Mouse (Mus musculus) gastrocnemius, postnatal 14 days (tissue): ENCODE measurements around the gene Gm9573. TPM values are rescaled to one million over a fixed set of nuclear protein-coding genes. Genes with fewer than 3 reads are reported as not detected.

Experiments used
- DNase-seq: peaks from one replicate; pipeline ENCODE4 v3.0.0; 2021; ENCODE audit warnings: mixed read lengths
- intact Hi-C: fragments of 180-260 bp; cut with DNase I; formaldehyde crosslinking; loops from one replicate; pipeline ENCODE4 v1.15.1; 2025; ENCODE audit warnings: low total_unique reads
- total RNA-seq, 2 experiments: library from RNA; stranded (reverse); gene quantifications; 2 replicates each; pipeline ENCODE4 v1.2.3; 2021

Gm9573 gene
- total RNA-seq, 2 experiments from 2014 or later = not detected

DNA sequence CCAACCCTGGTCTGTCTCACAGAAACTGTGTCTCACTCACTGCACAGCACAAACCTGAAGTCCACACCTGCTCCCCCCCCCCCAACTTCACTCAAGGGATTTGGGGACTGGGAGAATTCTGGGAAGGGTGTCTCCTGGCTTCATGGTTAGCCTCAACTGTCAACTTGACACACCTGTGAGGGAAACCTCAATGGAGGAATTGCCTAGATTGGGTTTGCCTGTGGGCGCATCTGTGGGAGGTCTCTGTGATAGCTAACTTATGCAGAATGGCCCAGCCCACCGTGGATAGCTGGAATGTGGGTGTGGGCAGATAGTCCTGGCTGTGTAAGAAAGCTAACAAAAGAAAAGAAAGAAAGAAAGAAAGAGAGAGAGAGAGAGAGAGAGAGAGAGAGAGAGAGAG lies 25.2 kb downstream of the Gm9573 start, which contains the start of gene Sfta2:
Gene Sfta2, plus strand, starts transcription at position 301 of the 400 bp plus-strand sequence.
- intact Hi-C loops = no loop called here
- no peak for DNase-seq

DNA sequence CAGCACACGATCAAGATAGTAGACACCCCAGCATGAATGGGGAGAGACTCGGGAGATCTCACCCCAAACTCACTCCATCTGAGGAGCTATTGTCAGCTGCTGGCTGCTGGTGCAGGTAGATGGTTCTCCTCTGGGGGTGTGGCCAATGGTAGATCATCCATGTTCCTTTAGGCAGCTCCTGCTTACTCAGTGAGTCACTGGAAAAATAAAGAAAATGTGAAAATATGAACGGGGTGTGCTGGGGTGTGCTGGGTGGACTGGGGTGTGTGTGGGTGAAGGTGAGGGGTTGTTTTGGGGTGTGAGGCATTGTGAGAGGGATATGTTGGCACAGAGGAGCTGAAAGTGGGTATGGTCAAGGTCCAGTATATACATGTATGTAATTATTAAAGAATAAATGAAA lies 29.0 kb downstream of the Gm9573 start:
- intact Hi-C loops = no loop called here
- no peak for DNase-seq

DNA sequence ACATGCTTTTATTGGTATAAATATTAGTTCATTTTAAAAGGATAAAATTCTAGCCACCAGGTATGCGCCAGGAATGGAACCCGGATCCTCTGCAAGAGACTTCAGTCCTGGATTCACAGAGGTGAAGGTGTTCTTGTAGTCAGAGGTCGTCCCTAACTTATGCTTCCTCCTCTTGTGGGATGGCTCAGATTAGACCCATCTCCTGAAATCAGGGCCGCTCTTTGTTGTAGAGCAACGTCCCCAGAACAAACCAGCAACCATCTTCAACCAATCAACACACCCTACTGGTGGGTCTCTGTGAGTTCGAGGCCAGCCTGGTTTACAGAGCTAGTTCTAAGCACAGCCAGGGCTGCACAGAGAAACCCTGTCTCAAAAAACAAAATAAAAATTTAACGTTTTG lies 32.0 kb downstream of the Gm9573 start:
- no peak for DNase-seq
- intact Hi-C loops = no loop called here

DNA sequence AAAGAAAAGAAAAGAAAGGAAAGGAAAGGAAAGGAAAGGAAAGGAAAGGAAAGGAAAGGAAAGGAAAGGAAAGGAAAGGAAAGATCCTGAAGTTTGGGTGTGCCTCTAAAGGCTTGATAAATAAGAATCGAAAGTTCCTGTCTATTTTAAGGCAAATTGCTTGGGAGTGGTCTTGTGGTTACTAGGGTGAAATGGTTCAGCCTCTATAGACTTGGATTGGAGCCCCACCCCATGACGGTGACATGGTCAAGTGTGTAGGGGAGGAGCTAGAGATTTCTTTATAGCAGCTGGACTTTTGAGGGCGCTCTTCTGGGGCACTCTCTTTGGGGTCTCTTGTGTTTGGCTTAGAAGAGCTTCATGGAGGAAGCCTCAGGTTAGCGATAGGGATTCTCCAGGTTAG lies 32.7 kb downstream of the Gm9573 start:
- DNase-seq = no peak
- intact Hi-C loops = no loop called here

DNA sequence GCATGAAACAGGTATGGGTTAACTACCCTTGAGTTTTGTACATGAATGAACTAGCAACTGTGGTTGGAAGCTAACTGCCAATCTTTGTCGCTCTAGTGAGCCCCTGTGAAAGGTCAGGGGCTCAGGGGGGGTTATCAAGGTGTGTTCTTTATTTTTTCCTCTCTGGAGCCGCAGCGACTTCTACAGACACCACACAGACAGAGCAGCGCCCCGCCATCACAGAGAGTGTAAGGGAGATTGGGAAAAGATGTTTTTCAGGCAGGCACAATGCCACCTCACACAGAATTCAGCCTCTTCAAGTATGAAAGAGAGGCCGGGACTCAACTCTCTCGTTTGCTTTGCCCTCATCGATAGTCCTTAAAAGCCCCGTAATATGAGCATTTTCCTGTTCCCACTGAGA lies 34.3 kb downstream of the Gm9573 start:
- no peak for DNase-seq

DNA sequence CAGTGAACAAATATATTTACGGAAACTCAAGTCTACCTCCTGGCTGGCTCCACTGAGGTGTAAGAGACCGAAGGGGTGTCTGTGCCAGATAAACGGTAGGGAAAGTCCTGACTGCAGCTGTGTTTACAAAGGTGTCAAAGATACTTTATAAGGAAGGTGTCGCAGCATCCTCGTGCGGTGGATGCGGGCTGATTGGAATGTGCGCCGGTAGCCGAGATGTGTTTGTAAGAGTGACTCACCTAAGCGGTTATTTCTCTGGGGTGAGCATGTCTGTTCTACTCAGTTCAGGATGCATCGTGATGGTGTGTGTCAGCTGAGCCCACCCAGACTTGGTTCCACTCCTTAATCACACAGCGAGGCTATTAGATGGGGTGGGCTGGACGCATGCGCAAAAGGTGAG lies 34.7 kb downstream of the Gm9573 start:
- intact Hi-C loops = no loop called here
- no peak for DNase-seq

More for the DNA sequence above, 34.3 kb downstream of the Gm9573 start:
- intact Hi-C loops = no loop called here

DNA sequence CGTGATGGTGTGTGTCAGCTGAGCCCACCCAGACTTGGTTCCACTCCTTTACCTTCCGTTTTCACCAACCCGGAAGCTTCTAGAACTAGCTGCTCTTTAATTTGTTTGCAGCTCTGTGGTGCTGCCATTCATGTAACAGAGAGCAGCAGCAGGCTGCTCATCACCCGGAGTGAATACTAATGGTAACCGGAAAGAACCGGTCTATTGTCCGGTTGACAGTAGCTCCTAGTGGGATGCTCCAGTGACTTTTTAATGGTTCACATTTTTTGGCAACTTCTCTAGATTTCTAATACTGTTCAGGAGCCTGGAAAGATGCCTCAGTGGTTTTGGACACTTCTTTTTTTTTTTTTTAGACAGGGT lies 35.2 kb downstream of the Gm9573 start:
- intact Hi-C loops = no loop called here
- no peak for DNase-seq

DNA sequence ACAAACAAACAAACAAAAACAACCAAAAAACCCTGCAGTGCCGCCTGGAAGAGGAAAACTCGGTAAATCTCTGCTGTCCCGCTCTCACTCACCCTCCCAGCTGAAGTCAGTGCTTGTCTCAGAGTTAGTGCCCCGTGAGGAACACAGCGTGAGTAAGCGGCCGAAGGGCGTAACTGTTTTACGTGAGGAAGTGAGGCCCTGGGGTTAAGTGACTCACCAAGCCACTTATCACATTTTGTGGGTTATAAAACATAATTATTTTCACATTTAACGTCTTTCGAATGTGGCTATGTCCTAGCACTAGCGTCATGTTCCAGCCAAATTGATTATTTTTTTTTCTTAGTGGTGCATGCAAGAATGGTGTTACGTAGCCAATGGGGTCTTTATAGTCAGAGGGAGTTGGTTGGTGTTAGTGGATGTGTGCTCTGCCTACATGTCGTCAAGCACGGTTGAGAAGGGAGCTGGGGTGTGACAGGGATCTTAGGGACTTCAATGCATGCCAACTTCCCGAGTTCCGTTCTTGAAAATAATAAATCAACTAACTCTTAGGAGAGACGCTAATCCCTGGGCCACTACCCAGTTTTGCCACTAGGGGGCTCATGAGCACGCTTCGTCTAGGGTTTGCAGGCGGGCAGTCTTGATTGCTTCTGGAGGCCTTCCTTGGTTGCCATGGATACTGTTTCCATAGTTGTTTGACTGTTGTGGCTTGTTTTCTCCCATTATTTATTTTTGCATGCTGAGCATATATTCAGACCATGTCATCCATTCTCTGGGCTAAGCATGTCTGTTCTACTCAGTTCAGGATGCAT lies 35.8 kb downstream of the Gm9573 start:
- DNase-seq = peak; percentile 81
- intact Hi-C loops = no loop called here

DNA sequence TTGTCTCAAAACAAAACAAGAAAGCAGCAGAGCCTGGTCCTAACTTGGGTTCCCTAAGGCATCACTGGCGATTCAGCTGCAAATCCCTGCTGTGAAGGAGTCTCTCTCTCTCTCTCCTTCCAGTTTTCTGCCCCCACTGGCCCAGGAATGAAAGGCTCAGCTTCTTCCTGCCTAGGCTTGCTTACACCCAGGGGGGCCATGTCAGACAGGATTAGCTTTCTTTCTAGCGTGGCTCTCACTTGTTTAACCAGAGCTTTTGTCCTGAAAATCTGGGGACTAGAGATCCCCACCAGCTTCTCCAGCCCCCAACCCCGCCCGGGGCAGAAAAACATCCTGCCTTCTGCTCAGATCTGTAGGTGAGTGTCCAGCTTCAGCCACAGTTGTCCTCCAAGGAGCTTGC lies 38.0 kb downstream of the Gm9573 start:
- no peak for DNase-seq
- intact Hi-C loops = no loop called here

DNA sequence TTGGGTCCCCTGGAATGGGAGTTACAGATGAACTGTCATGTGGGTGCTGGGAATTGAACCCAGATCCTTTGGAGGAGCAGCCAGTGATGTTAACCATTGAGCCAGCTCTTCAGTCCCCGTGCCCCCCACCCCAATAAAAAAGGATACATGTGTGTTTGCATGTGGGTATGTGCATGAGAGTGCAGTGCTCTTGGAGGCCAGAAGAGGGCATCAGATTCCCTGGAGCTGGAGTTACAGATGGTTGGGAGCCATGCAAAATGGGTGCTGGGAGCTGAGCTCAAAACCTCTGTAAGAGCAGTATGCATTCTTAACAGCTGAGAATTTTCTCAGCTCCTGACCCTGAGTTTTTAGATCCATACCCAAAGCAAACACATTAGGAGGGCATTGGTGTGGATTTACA lies 39.1 kb downstream of the Gm9573 start:
- DNase-seq = no peak
- intact Hi-C loops = no loop called here

DNA sequence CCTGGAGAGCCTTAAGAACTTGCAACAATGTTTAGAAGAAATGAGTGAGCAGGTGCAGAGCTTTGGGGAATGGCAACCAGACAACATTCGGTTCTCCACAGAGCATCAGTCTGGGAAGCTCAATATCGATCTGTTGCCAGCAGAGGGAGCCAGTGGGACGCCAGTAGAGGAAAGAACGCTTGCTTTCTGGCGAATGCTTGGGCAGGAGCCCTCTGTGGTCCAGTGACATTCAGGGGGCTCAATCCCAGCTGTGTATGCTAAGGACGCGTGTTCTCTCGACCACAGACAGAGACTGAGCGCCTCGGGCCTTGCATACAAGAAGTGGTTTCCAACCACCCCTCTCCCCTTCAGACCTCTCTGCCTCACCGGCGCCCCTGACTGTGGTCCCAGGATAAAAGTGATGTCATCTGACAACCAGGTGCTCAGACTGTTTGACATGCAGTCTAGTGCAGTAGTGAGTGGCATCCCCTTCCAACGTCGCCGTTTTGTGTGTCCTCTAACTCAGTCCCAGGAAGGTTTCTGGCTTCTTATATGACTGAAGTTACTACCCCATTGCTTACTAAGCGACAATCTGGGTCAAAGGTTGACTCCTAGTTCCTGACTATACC lies 42.0 kb downstream of the Gm9573 start:
- peak; percentile 74 for DNase-seq
- intact Hi-C loops = no loop called here

DNA sequence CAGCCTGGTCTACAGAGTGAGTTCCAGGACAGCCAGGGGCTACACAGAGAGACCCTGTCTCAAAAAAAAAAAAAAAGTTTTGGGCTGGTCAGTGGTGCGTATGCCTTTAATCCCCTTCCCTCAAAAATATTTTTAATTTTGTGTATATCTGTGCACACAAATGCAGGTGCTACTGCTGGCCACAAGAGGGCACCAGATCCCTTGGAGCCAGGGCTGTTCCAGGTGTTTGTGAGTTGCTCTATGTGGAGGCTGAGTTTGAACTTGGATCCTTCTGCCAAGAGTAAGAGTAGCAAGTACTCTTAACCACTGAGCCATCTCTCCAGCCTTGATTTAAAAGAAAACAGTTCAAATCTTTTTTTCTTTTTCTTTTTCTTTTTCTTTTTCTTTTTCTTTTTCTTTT lies 43.5 kb downstream of the Gm9573 start:
- intact Hi-C loops = no loop called here
- no peak for DNase-seq

DNA sequence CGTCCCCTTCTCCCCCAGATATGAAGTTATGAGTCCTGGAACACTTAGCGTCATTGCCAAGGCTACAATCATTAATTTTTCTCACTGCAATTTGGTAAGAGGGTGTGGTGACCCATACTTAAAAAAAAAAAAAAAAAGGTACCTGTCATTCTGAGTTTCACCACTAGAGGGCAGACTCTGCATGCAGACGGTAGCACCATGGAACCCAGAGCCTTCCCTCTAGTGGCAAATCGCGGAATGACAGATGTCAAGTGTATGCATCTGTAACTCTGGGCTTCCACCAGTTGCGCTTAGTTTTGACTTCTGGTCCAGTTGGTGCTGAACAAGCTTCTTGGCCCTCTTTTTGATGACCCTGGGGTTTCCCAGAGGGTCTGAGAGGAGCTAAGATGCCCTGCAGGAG lies 48.2 kb downstream of the Gm9573 start:
- intact Hi-C loops = no loop called here
- peak; percentile 71 for DNase-seq

DNA sequence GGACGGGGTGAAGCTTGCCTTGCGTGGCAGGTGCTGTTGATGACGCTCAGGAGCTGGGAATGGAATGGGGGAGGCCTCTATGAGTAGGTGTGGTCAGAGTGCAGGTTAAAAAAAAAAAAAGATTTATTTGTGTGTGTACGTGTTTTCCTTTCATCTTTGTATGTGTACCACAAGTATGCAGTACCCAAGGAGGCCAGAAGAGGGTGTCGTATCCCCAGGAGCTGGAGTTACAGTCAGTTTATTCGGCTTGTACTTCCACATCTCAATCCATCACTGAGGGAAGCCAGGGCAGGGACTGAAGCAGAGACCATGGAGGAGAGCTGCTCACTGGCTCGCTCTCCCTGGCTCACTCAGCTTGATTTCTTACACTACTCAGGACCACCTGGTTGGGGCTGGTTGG lies 55.0 kb downstream of the Gm9573 start:
- no peak for DNase-seq
- intact Hi-C loops = no loop called here

DNA sequence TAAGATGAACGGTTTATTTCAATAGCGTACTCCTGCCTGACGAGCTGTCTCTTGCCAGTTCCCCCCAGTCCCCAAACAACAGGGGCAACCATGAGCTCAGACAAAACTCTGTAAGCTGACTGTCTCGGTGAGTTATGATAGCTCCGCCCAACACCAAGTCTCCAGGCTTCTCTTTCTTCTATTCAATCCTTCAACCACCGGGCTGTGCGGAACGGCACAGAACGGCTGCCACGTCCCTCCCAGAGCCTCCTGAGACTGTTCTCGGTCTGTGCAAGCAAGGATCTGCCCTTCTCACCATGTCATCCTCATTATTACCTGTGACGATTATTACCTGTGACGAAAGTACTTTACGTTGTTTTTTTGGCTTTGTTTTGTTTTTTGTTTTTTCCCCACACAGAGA lies 55.6 kb downstream of the Gm9573 start:
- intact Hi-C loops = no loop called here
- no peak for DNase-seq

DNA sequence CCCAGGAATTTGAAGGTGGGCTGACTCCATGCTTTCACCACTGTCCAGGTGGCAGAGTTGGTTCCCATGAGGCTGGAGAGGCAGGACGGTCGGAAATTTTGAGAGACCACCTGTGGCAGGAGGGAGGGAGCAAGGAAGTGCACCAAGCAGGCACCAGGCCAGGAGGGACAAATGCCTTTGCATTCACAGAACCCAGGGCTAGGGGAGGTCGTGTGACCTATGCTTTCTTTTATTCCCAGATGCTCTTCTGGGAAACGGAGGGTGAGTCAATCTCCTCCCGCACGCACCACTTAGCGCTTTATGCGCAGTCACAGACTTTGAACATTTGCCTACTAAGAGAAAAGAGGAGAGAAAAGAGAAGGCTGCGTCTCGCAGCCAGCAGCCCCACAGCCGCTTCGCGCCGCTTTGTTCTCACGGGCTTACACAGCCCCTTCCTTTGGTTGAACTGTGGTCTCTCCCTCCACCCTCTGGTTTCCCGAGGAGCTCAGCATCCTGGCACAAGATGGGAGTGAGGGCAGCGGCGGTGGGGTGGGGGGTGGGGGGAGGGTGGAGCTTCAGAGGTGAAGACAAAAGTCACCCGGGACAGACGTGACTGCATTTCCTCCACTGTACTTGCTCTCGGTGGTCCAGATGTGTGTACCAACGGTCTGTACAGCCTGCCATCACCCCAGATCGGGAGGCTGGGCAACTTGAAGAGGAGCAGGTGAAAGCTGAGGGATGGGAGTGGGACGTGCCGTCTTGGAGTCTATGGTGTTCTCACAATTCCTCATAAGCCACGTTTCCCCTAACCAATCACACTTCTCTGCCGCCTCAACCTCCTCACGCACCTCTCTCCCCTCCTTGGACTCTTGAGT lies 57.1 kb downstream of the Gm9573 start:
- intact Hi-C loops = no loop called here
- no peak for DNase-seq

Other genes with a start within 250 kb of the Gm9573 start
- 1 to 10 TPM; 3.0 to 4.1 TPM for gene H2-Q4, start 247.0 kb downstream of the Gm9573 start, total RNA-seq
- gene H2-Q6, start 201.8 kb downstream of the Gm9573 start, total RNA-seq = under 1 TPM in 1 of 2 experiments, not detected in 1; 0.10 TPM
- gene H2-Q7, start 187.5 kb downstream of the Gm9573 start, total RNA-seq = under 1 TPM; 0.35 to 0.64 TPM
- gene H2-Q10, start 156.5 kb downstream of the Gm9573 start, total RNA-seq = under 1 TPM in 1 of 2 experiments, not detected in 1; 0.09 TPM
- not detected for gene Pou5f1, start 120.6 kb downstream of the Gm9573 start, total RNA-seq
- gene Tcf19, start 109.8 kb downstream of the Gm9573 start, total RNA-seq = 1 to 10 TPM; 4.5 to 5.4 TPM
- 1 to 10 TPM; 2.6 to 3.3 TPM for gene Cchcr1, start 109.5 kb downstream of the Gm9573 start, total RNA-seq
- gene Psors1c2, start 93.4 kb downstream of the Gm9573 start, total RNA-seq = not detected
- under 1 TPM; 0.09 to 0.29 TPM for gene Cdsn, start 74.5 kb downstream of the Gm9573 start, total RNA-seq
- gene 2300002M23Rik, start 59.2 kb downstream of the Gm9573 start, total RNA-seq = not detected
- not detected for gene Sfta2, start 25.1 kb downstream of the Gm9573 start, total RNA-seq
- not detected for gene Mucl3, start 17.1 kb upstream of the Gm9573 start, total RNA-seq
- 10 to 100 TPM; 15.7 to 16.6 TPM for gene Vars2, start 41.0 kb upstream of the Gm9573 start, total RNA-seq
- 10 to 100 TPM; 16.1 to 19.4 TPM for gene Gtf2h4, start 47.1 kb upstream of the Gm9573 start, total RNA-seq
- gene Ddr1, start 78.0 kb upstream of the Gm9573 start, total RNA-seq = 10 to 100 TPM; 20.3 to 23.4 TPM
- gene Ier3, start 195.0 kb upstream of the Gm9573 start, total RNA-seq = 1 to 10 TPM; 4.6 to 5.4 TPM
- 10 to 100 TPM; 39.2 to 40.3 TPM for gene Flot1, start 196.6 kb upstream of the Gm9573 start, total RNA-seq
- 100 to 1,000 TPM in 1 of 2 experiments, 10 to 100 TPM in 1; 95.6 to 123 TPM for gene Tubb5, start 211.7 kb upstream of the Gm9573 start, total RNA-seq
- gene Mdc1, start 214.9 kb upstream of the Gm9573 start, total RNA-seq = 1 to 10 TPM; 5.4 to 6.9 TPM
- gene Nrm, start 234.7 kb upstream of the Gm9573 start, total RNA-seq = 1 to 10 TPM; 4.8 TPM
- gene Ppp1r18, start 239.0 kb upstream of the Gm9573 start, total RNA-seq = 10 to 100 TPM; 13.4 to 13.7 TPM